Mouse (Mus musculus): ENCODE measurements around the gene Vmn2r40. TPM values are rescaled to one million over a fixed set of nuclear protein-coding genes. Genes with fewer than 3 reads are reported as not detected.
"Not testable (repeated sequence)": the region's sequence is repeated elsewhere in the genome, so short reads cannot be mapped to it uniquely, and the experiment has no call there.

Gene Vmn2r40
- polyA plus RNA-seq (2015; fragmentation: Nextera tagmentation; extraction: Ambion mirVana) = not detected in 2 replicates

GRCm38 (mm10) chr7:8931335-8931734, at the start of gene Vmn2r40:
Vmn2r40 (minus strand) TSS chr7:8931435.
- DNase-seq (ENCODE audit: low spot score); H3K9ac ChIP-seq (ENCODE audit: low read length); H3K36me3 ChIP-seq (ENCODE audit: control insufficient read depth, insufficient read depth, low read length); H3K27me3 ChIP-seq (ENCODE audit: control insufficient read depth, insufficient read depth, low read length); H3K9me3 ChIP-seq (ENCODE audit: control insufficient read depth, low read length); H3K27ac ChIP-seq (replicated peaks); ATAC-seq (ENCODE audit: low FRiP score, low TSS enrichment); H3K4me3 ChIP-seq (ENCODE audit: low read depth, low read length); H3K4me1 ChIP-seq (replicated peaks; ENCODE audit: control insufficient read depth, insufficient read depth); H3K4me2 ChIP-seq (replicated peaks; ENCODE audit: low read depth): not testable (repeated sequence)
- WGBS = no CpG with 5 or more reads among the region's 1 CpGs

Other genes with a start within 250 kb of the Vmn2r40 start
- not detected in 2 replicates for gene Vmn2r39, start 99.4 kb upstream of the Vmn2r40 start, polyA plus RNA-seq (2015; fragmentation: Nextera tagmentation; extraction: Ambion mirVana)
- gene Vmn2r38, start 166.4 kb upstream of the Vmn2r40 start, polyA plus RNA-seq (2015; fragmentation: Nextera tagmentation; extraction: Ambion mirVana) = not detected in 2 replicates

Measured in stomach, postnatal 0 days (tissue).